Mouse (Mus musculus) thymus, adult 2 months (tissue): ENCODE measurements around the gene Gabrr1.
"Not testable (repeated sequence)": the region's sequence is repeated elsewhere in the genome, so short reads cannot be mapped to it uniquely, and the experiment has no call there.

Source experiments
- CTCF ChIP-seq: fragments of 200-500 bp; IDR thresholded peaks from 2 replicates; pipeline ENCODE4 v1.5.1; 2012; ENCODE audit warnings: mild to moderate bottlenecking, control low read depth, low read length, moderate library complexity, borderline replicate concordance; ENCODE audit not compliant: control insufficient read depth, poor library complexity, insufficient read depth; ENCODE audit errors: extremely low read depth
- POLR2A ChIP-seq: fragments of 200-500 bp; IDR thresholded peaks from 2 replicates; pipeline ENCODE4 v1.6.1; 2012; ENCODE audit warnings: mild to moderate bottlenecking, low read length, control low read depth, moderate library complexity; ENCODE audit not compliant: control insufficient read depth, poor library complexity, insufficient read depth; ENCODE audit errors: extremely low read depth

GRCm38 (mm10) chr4:33119118-33119517 lies 13.2 kb upstream of the Gabrr1 start:
- TF ChIP-seq POLR2A, CTCF: not testable (repeated sequence)
